Mouse (Mus musculus): ENCODE measurements around the gene Cytip.

DNA sequence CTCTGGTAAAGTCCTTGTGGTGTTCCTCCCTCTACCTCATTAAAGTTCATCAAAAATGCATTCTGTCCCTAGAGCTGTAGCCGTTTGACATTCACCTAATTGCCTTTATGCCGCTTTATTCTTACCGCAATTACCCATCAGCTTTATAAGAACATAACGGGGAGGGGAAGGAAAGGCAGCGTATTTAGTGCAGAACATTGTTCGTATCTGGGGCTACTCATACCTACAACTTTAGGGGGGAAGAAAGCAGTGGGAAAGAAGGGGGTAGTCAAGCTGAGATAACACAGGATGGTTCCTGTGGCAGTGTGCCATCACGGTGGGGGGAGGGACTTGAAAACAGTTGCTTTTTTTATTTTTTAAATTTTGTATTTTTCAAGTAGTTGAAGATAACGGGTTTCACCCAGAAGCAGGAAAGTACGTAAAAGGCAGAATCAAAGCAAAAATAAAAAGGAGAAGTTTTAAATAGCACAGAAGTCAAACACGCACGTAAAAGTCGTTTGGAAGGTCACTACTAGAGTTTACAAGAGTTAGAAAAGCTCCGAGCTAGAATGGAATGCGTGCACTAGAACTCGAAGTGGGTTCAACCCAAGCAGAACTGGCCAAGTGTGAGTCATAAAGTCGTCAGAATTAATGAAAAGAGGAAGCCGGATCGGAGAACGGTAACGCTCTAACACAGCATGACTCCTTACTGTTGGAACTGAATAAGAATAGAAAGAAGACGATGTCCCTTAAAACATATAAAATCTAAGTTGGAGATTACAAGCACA lies 34.6 kb downstream of the Cytip start:
- no peak for TF ChIP-seq EP300 (IDR thresholded peaks at IDR 0.05; ENCODE audit: low read depth)
- TF ChIP-seq CTCF (IDR thresholded peaks at IDR 0.05; ENCODE audit: low read depth) = no peak
